Mouse (Mus musculus) liver (tissue): ENCODE results near the gene Anapc15-ps.

Experiments
- DNase-seq: peaks from one replicate; pipeline ENCODE4 v3.0.0-alpha.2; 2020; ENCODE audit warnings: mixed read lengths

The Anapc15-ps gene

DNA sequence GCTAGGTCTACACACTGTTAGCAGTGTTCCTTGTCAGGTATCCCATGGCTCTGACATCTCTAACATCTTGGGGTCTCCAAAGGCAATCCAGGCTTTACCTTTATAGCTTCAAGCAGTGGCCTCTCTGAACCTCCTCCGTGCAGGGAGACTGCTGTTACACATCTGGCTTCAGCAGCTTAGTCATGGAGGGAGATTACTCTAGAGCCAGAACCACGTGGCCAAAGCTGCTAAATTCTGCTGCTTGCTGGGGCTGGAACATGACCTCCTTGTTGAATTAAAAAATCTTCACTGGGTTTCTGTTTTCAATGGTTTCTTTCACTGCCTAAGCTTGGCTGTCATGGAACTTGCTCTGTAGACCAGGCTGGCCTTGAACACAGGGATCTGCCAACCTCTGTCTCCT lies 44.9 kb downstream of the Anapc15-ps start:
- DNase-seq, result no peak

DNA sequence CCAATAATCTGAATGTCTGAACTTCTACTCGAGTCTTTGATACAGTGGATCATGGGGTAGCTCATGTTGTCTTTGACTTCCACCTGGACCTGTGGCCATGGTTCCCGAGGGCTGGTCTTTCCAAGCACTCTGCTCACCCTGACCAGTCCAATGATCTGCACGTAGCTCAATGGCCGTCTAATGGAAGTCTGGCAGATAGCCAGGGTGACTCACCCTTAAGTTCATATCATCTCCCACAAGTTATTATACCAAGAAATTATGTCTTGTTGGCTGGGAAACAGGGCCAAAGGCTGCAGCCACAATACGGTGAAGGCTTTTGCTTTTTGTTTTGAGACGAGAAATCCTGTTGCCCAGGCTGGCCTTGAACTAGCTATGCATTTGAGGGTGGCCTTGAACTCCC lies 45.9 kb downstream of the Anapc15-ps start:
- no peak for DNase-seq

- no peak for DNase-seq
Measured at GRCm38 (mm10) chr10:95625300-95625699, 48.0 kb downstream of the Anapc15-ps start.

GRCm38 (mm10) chr10:95624007-95624406 lies 49.2 kb downstream of the Anapc15-ps start:
- no peak for DNase-seq

DNA sequence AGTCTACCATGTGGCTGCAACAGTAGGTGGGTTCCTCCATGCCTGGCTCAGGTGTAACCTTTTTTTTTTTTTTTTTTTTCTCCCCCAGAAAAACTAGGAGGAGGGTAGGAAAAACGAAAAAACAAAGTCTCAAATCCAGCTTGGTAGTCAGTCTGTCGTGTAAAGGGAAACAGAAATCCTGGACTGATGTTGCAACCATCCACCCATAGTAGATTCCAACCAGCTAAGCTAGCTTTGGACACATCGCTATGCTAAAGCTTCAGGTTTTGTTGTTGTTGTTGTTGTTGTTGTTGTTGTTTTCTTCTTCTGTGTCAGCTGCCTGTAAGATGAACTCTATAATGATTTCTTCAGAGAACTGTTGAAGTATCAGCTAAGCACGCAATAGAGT lies 49.7 kb downstream of the Anapc15-ps start:
- no peak for DNase-seq
